Mouse (Mus musculus): ENCODE results near the gene Mlh3.
A peak's percentile ranks its signal among the peaks of the same experiment; 100 is the strongest.

Gene Mlh3

DNA sequence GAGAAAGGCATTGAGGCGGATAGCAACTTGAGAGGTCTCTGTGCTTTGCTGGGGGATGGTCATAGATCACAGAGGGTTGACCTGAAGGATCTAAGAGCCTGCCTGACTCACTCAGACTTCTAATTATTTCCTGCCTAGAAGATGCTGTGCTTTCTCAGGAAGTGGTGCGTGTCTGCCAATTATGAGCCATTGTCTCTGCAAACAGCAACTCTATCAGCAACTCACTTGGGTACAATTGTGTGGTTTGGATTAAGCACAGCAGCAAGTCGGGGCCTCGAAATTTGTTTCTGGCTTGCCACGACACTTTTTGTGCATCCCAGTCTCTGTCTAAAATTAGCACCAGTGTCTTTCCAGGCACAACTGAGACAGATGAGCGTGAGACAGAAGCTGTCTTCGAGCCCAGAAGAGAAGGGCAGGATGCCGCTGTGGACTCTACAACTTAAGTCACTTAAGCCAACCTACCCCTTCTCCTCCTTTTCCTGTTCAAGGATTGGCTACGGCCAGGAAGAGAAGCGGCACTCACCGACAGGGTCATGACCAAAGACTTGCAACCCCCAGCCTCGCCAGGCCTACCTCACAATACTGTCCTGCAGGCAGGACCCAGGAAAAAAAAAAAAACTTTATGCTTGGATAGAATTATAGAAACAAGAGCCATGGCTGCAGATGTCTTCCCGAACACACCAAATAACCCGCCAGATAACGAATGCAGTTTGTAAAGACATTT is 42.4 kb downstream of the Mlh3 start:
- no peak for DNase-seq (ENCODE audit: low spot score in 2 of 2)

DNA sequence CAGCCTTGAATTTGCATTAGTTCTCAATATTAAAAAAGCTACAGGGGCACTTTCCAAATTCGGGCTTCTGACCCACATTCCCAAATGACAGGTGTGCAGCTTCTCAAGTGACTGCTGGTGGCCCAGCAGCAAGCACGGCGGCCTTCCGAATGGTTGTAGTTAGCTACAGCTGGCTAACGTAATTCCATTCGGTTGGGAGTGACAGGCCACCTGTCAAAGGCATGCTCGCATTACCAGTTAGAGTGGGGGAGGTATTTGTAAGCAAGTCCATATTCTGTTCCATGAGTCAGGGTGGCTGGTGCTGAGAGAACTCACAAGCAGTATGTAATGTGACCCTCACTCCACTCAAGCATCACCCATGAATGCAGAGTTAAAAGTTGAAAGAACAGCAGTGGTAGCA is 43.2 kb downstream of the Mlh3 start:
- no peak for DNase-seq (ENCODE audit: low spot score in 2 of 2)

DNA sequence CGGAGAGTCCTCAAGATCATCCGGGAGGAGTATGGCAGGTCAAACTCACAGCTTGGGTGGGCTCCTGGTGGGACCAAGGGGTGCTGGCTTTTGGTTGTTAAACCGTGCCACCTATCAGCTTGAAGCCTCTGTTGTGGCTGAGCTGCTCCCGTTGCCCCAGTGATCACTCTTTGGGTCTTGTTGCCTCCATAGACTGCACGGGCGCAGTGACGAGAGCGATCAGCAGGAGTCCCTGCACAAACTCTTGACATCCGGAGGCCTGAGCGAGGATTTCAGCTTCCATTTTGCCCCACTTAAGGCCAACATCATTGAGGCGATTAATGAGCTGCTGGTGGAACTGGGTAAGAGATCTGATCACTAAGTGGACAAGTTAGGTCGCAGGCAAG is 50.5 kb downstream of the Mlh3 start:
- DNase-seq (ENCODE audit: low spot score in 2 of 2) = peak; percentile 35 to 73

DNA sequence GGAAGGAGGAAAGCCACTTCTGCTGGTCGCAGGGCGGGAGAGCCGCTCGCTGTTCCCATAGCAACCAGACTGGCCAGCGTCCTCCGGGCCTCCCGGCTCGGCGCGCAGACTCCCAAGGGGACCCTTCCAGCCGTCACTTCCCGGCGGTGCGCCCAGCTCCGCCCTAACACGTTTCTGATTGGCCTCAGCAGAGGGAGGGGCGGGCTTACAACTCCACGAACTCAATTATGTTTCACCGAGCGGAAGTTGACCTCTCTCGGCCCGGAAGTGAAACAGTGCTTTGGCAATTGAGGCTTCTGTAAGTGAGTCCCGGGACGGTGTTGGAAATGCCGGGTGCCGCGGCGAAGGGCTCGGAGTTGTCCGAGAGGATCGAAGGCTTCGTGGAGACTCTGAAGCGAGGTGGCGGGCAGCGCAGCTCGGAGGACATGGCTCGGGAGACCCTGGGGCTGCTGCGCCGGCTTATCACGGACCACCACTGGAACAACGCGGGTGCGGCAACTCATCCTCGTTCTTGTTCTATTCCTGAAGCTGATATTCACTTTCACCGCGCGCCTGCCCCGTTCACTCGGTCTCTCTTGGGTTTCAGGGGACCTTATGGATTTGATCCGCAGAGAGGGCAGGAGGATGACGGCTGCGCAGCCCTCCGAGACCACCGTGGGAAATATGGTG is 51.0 kb downstream of the Mlh3 start, which contains the start of gene Eif2b2:
Gene Eif2b2, plus strand, starts transcription at position 246 of the 669 bp plus-strand sequence.
- peak; percentile 93 to 96 for DNase-seq (ENCODE audit: low spot score in 2 of 2)

DNA sequence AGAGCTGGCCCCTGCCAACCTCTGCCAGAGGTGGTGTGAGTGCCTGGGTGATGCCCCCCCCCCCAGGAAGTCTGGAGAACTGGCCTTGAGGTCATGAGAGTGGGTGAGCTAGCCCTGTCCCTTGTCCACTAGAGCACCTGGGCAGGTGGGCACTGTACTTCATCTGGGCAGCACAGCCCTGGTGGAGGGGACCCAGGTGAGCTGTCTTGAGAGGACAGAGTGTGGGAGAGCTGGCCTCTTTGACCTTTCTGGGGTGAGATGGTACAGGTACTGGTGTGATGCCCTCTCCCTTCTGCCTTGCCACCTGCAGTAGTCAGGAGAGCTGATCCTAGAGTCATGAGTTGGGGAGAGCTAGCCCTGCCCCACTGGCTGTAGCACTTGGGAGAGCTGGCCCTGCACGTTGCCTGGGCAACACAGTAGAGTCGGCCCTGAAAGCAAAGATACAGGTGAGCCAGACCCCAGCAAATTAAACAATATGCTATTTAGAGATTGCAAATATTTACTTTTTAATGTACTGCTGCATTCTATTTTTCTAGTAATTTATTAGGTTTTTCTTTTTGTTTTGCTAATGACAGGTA is 52.6 kb downstream of the Mlh3 start:
- DNase-seq (ENCODE audit: low spot score in 2 of 2) = no peak

DNA sequence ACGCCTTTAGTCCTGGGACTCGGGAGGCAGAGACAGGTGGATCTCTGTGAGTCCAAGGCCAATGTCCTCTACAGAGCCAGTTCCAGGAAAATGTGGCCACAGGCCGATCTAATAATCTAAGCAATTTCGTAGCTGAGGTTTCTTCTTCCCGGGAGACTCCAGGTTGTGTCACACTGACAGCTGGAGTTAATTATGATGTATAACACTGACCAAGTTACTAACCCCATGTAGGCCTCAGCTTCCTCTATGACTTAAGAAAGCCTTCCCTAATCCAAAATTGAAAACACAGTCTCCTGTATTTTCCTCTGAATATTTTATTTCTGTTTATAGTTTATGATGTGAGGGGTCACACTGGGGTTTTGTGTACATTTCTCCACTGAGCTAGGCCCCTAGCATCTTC is 55.4 kb downstream of the Mlh3 start:
- DNase-seq (ENCODE audit: low spot score in 2 of 2) = no peak

DNA sequence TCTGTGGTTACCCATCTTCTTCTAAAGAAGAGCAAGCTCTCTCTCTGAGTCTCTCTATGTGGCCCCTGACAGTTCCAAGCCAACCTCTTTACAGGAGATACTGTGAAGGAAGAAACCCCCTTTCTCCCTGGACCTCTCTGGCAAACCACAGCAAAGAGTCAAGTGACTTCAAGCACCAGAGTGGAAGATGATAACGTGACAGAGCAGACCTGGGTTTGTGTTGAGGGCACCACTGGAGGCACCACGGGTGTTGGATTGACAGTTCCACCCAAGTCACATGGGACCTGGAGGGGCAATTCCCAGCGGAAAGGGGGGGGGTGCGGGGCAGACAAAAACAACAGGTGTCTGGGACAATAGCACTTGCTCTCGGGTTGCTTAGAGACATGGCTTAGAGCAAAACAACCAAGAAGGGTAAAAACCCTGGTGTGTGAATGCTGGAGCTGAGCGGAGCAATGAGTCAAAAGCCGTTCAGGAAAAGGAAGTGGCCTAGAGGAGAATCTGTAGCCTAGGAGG is 61.7 kb downstream of the Mlh3 start:
- DNase-seq (ENCODE audit: low spot score in 2 of 2) = no peak

DNA sequence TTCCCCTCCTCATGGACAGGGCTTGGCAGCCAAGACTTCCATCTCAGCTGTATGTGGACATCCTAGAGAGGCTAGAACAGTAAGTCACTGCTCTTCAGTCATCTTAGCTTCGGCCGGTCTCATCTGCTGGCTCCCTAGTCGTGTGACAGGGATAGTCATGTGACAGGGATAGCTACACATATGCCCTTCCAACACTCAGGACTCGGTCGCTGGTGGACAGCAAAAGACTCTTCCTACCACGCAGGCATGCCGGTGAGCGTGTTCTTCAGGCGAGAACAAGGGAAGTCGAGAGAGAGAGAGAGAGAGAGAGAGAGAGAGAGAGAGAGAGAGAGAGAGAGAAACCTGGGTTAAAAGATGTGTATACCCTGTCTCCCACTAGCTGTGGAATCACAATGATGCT is 65.0 kb downstream of the Mlh3 start:
- no peak for DNase-seq (ENCODE audit: low spot score in 2 of 2)

DNA sequence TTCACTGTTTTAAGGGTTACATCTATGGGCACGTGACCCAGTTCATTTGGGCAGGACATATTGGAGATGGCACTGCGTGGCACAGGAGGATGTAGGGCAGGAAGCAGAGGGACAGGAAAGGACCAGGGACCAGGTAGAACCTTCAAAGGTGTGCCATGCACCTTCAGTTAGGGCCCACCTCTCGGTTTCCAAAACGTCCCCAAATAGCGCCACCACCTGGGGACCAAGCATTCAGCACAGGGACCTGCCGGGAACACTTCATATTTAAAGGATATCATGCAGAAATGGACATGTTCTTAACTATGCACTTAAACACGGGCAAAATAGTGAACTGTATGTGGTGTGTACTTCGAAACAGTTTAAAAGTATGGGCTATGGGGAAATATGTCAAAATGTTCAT is 66.3 kb downstream of the Mlh3 start:
- peak in 1 of 2 experiments; percentile 58 for DNase-seq (ENCODE audit: low spot score in 2 of 2)

DNA sequence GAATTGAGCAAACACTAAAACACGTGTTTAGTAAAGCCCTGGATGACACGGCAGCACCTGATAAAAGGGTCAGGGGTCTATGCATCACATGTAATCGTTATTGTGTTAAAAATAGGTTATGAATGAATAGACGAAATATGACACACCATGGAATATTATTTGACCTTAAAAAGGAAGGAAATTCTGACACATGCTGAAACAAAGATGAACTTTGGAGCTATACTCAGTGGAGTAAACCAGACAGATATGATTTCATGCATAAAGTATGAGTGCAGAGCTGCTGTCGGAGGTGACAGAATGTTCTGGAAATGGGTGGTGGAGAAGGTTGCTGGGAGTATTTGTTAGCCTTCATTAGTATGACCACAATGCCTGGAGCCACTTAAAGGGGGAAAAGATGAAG is 66.7 kb downstream of the Mlh3 start:
- no peak for DNase-seq (ENCODE audit: low spot score in 2 of 2)

DNA sequence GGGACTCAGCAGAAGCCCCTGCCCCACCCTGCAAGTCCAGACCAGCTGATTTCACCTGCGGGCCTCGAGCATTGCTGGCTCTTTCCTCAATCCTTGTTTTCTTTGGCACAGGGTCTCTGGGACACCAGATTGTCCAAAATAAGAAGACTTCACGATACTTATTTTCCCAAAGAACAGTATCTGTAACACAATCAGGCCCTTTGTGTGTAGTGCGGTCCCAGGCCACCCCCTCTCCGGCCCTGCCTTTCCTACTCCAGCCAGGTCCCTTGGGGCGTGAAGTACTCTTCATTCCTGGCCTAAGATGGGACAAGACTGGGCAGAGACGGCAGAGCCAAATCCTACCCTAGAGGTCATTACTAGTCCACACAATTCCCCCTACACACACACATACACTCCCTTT is 68.2 kb downstream of the Mlh3 start:
- DNase-seq (ENCODE audit: low spot score in 2 of 2) = no peak

DNA sequence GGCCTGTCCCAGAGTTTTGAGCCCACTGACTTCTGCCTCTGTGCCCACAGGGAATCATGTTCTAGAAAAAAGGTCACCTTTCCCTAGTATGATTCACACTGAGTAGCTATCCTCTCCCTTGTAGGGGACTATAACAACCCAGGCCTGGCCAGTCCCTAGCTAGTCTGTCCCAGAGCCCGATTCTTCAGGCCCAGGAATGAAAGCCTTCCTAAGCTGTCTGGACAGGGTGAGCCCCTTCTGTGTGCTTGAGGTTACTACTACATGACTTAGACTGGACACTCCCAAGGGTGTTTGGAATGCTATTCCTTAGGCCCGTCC is 68.6 kb downstream of the Mlh3 start:
- no peak for DNase-seq (ENCODE audit: low spot score in 2 of 2)

DNA sequence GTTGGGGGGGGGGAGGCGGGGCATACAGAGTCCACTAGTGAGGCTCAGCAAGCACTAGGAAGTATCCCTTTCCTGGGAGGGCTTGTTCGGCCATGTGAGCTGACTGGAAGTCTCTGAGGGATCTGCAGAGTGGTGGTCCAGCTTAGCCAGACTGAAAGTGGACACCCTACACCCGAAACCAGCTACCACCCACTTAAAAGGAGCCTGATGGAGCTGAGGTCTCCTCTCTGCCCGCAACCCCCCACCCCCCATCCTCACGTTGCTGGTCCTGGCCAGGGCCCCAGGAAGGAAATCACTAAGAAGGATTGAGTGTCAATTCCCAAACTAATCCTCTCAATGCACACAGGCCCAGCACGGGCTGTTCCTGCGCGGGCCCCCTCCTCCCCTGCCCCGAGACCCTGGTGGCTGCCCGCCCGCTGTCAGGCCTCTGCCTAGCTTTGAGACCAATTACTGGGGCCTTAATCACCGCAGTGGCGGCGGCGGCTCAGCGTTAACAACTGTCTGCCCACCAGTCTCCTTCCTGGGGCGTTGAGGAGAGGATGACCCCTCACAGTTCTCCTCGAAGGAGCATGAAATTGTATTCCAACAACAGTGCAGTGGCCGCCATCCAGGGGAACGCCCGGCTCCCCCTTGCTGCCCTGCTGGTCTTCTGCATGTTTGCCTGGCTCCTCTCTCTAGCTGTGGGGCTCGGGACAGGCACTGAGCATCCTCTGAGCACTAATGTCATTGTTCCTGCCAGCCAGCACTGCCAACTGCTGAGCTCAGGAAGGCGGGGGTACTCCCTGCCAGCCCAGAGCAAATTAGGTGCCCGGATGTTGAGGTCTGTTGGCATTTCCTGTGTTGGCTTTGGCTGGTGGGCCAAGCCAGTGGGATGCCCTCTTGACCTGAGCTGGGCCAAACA is 69.2 kb downstream of the Mlh3 start:
- DNase-seq (ENCODE audit: low spot score in 2 of 2) = no peak

DNA sequence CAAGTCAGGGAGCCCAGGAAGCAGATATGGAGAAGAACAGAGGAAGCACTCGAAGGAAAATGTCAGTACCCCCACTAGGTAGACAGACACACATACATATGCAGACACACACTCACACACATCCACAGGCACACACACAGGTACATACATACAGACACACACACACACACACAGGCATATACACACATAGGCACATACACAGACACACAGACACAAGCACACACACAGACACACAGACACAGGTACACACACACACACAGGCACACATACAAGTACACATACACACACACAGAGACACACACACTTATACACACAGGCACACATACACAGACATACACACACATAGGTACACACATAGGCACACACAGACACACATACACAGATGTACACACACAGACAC is 70.4 kb downstream of the Mlh3 start:
- no peak for DNase-seq (ENCODE audit: low spot score in 2 of 2)

DNA sequence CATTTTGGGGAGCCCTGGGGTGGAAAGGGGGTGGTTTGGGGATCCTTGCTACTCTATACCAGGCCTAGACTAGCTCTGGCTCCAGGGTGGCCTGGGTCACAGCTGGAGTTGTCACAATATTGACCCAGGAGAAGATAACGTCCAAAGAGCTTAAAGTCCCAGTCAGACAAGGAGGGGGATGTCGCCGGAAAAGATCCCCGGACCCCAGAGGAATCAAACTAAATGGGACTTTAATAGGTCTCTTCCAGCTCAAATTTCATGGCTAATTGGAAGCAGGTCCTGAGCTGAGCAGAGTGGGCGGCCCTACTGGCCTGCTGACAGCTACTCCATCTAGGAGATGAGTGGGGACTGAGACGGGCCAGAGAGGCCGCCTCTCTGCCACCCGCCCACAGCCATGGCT is 72.5 kb downstream of the Mlh3 start:
- DNase-seq (ENCODE audit: low spot score in 2 of 2) = no peak

DNA sequence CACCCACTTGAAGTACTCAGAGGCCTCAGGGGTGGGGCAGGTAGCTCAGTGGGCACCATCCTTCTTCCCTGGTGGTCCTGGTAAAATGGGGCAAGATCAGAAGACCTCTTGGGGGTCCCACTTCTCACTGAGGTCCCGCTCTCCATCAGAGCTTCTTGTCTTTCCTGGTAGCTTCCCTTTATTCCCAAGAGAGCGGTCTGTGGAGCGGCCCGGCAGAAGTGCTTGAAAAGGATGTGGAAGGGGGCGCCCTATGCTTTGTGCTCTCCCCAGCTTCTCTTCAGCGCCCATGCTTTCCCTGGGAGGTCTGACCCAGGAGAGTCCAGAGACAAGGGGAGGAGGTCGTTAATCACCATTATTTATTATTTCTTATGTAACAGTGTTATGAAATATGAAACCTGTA is 73.0 kb downstream of the Mlh3 start:
- no peak for DNase-seq (ENCODE audit: low spot score in 2 of 2)

DNA sequence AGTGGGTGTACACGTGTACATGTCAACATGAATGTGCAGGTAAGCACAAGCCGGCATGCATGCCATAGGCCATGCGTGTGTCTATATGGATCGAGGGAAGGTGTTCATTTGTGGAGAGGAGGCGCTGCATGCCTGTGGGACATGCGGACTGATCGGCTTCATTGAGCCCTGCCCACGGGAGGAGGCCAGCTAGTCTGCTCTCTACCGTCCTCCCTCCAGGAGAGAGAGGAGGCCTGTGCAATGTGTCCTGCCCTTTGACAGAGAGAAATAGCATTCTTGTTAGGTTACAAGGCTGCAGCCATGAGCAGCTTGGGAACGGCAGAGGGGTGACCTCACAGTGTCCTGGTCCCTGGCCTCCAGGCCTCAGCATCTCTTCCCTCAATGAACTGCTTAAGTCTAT is 74.2 kb downstream of the Mlh3 start:
- no peak for DNase-seq (ENCODE audit: low spot score in 2 of 2)

DNA sequence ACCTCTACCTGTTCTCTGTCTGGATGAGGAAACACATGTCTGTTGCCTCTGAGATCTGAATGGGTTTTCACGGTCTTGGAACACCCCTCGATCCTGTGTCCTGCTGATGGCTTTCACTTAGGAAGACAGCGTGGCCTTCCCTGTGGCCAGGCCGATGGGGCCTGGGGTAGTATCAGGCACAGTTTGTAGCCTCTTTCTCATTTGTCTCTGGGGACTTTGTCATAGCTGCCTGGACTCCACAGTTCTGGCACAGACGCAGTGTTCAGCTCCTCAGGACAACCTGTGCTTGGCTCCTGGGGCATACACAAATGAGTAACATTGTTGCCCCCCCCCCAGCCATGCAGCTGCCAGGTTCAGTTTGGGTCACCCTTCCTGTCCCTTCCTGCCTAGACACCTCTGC is 75.3 kb downstream of the Mlh3 start:
- no peak for DNase-seq (ENCODE audit: low spot score in 2 of 2)

DNA sequence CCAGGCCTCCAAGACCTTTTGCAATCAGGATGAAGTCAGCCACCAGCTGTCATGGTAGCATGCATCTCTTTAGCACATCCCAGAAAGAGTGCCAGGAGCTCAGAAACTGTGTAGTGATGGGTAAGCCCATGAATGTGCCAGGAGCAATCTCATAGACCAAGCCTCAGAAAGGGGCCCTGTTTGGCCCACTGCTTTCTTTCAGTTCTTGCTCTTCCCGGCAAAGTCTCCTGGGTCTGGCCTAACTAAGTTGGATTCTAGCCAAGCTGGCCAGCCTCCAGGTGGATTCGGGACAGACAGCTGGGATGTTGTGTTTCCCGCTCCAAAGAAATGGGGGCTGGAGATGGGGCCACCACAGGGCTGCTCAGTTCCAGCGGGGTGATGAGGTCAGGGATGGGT is 75.8 kb downstream of the Mlh3 start:
- DNase-seq (ENCODE audit: low spot score in 2 of 2) = no peak

DNA sequence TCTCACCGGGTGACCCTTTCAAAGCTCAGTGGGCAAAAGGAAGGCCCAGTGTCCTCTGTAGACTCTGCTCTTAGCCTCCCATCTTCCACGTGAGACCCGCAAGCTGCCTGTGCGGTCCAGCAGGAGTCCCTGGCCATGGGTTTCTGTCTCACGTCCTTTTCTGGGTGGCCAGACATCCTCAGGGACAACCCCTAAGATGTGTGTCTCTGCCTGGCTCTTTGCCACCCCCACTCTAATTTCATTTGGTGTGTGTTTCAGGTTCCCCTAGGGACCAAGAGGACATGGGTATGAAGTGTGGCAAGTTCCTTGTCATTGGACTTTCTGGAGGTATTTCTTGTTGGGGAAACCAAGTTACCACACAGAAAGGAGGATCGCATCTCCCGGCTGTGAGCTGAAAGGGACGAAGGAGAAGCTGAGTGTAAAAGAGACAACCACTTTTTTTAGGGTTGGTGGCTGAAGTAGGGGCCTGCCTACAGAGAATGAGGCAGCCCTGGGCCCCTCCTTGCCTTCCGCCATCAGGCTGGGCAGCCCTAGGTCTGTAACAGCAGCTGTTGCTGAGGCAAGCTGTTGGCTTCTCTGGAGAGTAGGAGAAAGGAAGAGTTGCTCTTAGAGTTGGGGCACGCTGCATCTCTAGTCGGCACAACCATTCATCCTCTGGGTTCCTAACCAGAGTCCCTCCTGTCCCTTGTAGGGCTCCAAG is 76.3 kb downstream of the Mlh3 start:
- DNase-seq (ENCODE audit: low spot score in 2 of 2) = no peak

DNA sequence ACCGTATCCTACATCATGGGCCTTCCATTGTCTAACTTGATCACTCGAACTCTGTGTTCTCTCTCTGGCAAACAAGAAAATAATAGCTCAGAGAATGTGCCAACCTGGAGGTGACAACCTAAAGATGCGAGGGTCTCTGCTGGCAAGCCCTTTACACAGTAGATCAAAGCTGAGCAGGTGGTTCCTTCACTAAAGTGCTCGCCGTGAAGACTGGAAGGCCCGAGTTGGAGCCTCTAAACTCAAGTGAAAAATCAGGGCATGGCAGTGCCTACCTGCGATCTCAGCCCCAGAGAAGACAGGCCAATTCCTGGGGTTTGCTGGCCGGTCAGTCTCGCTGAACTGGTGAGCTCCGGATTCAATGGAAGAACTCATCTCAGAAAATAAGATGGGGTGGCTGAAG is 77.3 kb downstream of the Mlh3 start:
- DNase-seq (ENCODE audit: low spot score in 2 of 2) = no peak

Measured in spleen, postnatal 4 days (tissue).